Mouse (Mus musculus) ES-Bruce4 (cell line): ENCODE measurements around the gene Grk3.

ENCODE experiments used
- CTCF ChIP-seq: IDR thresholded peaks from one replicate; pipeline ENCODE4 v1.8.1; 2011; ENCODE audit warnings: low read depth, low read length
- EP300 ChIP-seq: IDR thresholded peaks from 2 replicates; pipeline ENCODE4 v1.6.1; 2011; ENCODE audit warnings: low read depth, low read length; ENCODE audit not compliant: insufficient read depth
- POLR2A ChIP-seq: IDR thresholded peaks from one replicate; pipeline ENCODE4 v1.8.1; 2011; ENCODE audit warnings: low read length; ENCODE audit not compliant: insufficient read depth

GRCm38 (mm10) chr5:112908169-112908614, 107.4 kb downstream of the Grk3 start:
- TF ChIP-seq EP300 (no peak), CTCF (no peak), POLR2A (no peak)
